Mouse (Mus musculus) E14TG2a.4 (cell line): Measurements from ENCODE around the gene Eef1akmt2.

ENCODE experiments used
- H3K27me3 ChIP-seq: 2 replicates; pipeline ENCODE4 v1.6.1; 2014; ENCODE audit warnings: low read length, control low read depth; ENCODE audit not compliant: insufficient read depth
- H3K36me3 ChIP-seq: 2 replicates; pipeline ENCODE4 v1.6.1; 2014; ENCODE audit warnings: low read length, control low read depth; ENCODE audit not compliant: insufficient read depth
- H3K4me1 ChIP-seq: replicated peaks from 2 replicates; pipeline ENCODE4 v1.6.1; 2014; ENCODE audit warnings: low read depth, low read length, control low read depth
- H3K4me3 ChIP-seq: replicated peaks from 2 replicates; pipeline ENCODE4 v1.5.1; 2014; ENCODE audit warnings: mild to moderate bottlenecking, low read length
- H3K9me3 ChIP-seq: 2 replicates; pipeline ENCODE4 v1.6.1; 2014; ENCODE audit warnings: low read length, control low read depth
- CTCF ChIP-seq: conservative IDR thresholded peaks from 2 replicates; pipeline ENCODE4 v1.5.1; 2014; ENCODE audit warnings: low read length
- NANOG ChIP-seq: IDR thresholded peaks from 2 replicates; pipeline ENCODE4 v1.6.1; 2014; ENCODE audit warnings: borderline replicate concordance, low read length, mixed read lengths
- POU5F1 ChIP-seq: IDR thresholded peaks from 2 replicates; pipeline ENCODE4 v1.6.1; 2014; ENCODE audit warnings: low read length, borderline replicate concordance

Eef1akmt2 gene

GRCm38 (mm10) chr7:132852173-132852844 is at the start of gene Eef1akmt2:
Eef1akmt2 (minus strand) TSS chr7:132852673.
- Histone ChIP-seq H3K27me3 (no peaks in the 10 kb centered on the region), H3K4me3 (peak within 1 kb of the TSS; percentile 94), H3K9me3 (no peaks in the 10 kb centered on the region), H3K36me3 (peaks cover 29% of the 10 kb centered on the region), H3K4me1 (peaks cover 12% of the 10 kb centered on the region)
- no peak for TF ChIP-seq CTCF

GRCm38 (mm10) chr7:132900826-132901531 is 48.5 kb upstream of the Eef1akmt2 start:
- Histone ChIP-seq H3K36me3 (no peaks in the 10 kb centered on the region), H3K9me3 (0 out of 2 replicates have a peak, but pooled peaks cover 2% of the 10 kb centered on the region), H3K4me3 (no peak overlapping the region), H3K27me3 (peaks cover 8% of the 10 kb centered on the region), H3K4me1 (peaks cover 12% of the 10 kb centered on the region)
- TF ChIP-seq POU5F1 (no peak), NANOG (no peak), CTCF (no peak)

- peaks cover 20% of the 10 kb centered on the region for H3K4me1 ChIP-seq
- H3K4me3 ChIP-seq, result no peak overlapping the region
- H3K36me3 ChIP-seq, result no peaks in the 10 kb centered on the region
- H3K27me3 ChIP-seq, result peaks cover 8% of the 10 kb centered on the region
- H3K9me3 ChIP-seq, result 0 out of 2 replicates have a peak, but pooled peaks cover 2% of the 10 kb centered on the region
- TF ChIP-seq CTCF (peak; percentile 93), POU5F1 (no peak)
Observed at GRCm38 (mm10) chr7:132898234-132898633, 45.8 kb upstream of the Eef1akmt2 start.

GRCm38 (mm10) chr7:132897258-132897657 is 44.8 kb upstream of the Eef1akmt2 start:
- Histone ChIP-seq H3K4me1 (peaks cover 20% of the 10 kb centered on the region), H3K27me3 (peaks cover 10% of the 10 kb centered on the region), H3K4me3 (no peak overlapping the region), H3K9me3 (0 out of 2 replicates have a peak, but pooled peaks cover 2% of the 10 kb centered on the region), H3K36me3 (no peaks in the 10 kb centered on the region)
- TF ChIP-seq NANOG (no peak), CTCF (peak; percentile 61)

- Histone ChIP-seq H3K36me3 (no peaks in the 10 kb centered on the region), H3K4me3 (peak overlapping the region; percentile 43), H3K4me1 (peaks cover 20% of the 10 kb centered on the region), H3K27me3 (peaks cover 8% of the 10 kb centered on the region; the same call in 1 of the 2 replicates), H3K9me3 (0 out of 2 replicates have a peak, but pooled peaks cover 2% of the 10 kb centered on the region)
- no peak for TF ChIP-seq NANOG
- no peak for TF ChIP-seq POU5F1
- TF ChIP-seq CTCF, result no peak
Observed at GRCm38 (mm10) chr7:132896206-132896815, 43.8 kb upstream of the Eef1akmt2 start.

- no peak overlapping the region for H3K4me3 ChIP-seq
- no peak for TF ChIP-seq CTCF
- no peak for TF ChIP-seq NANOG
- TF ChIP-seq POU5F1, result no peak
- peaks cover 4% of the 10 kb centered on the region for H3K9me3 ChIP-seq
- H3K27me3 ChIP-seq, result peaks cover 4% of the 10 kb centered on the region; the same call in 1 of the 2 replicates
- peaks cover 20% of the 10 kb centered on the region for H3K4me1 ChIP-seq
- H3K36me3 ChIP-seq, result no peaks in the 10 kb centered on the region
Observed at GRCm38 (mm10) chr7:132894841-132895555, 42.5 kb upstream of the Eef1akmt2 start.

GRCm38 (mm10) chr7:132893336-132893735 is 40.9 kb upstream of the Eef1akmt2 start:
- peaks cover 12% of the 10 kb centered on the region for H3K9me3 ChIP-seq
- H3K4me1 ChIP-seq, result peaks cover 20% of the 10 kb centered on the region
- H3K27me3 ChIP-seq, result peaks cover 4% of the 10 kb centered on the region; the same call in 1 of the 2 replicates
- no peaks in the 10 kb centered on the region for H3K36me3 ChIP-seq
- no peak overlapping the region for H3K4me3 ChIP-seq
- TF ChIP-seq POU5F1 (no peak), CTCF (no peak), NANOG (no peak)

GRCm38 (mm10) chr7:132892806-132893205 is 40.3 kb upstream of the Eef1akmt2 start:
- peaks cover 4% of the 10 kb centered on the region; the same call in 1 of the 2 replicates for H3K27me3 ChIP-seq
- H3K36me3 ChIP-seq, result no peaks in the 10 kb centered on the region
- H3K9me3 ChIP-seq, result peaks cover 10% of the 10 kb centered on the region
- TF ChIP-seq CTCF (no peak), NANOG (no peak), POU5F1 (no peak)
- no peak overlapping the region for H3K4me3 ChIP-seq
- H3K4me1 ChIP-seq, result peaks cover 20% of the 10 kb centered on the region
